8 mouse cellular contexts compared by ENCODE assay signal in genomic region chr9:65555001-65555405, GRCm38 (mm10). TPM values are rescaled to one million over a fixed set of nuclear protein-coding genes. Genes with fewer than 3 reads are reported as not detected.
A peak's percentile ranks its signal among the peaks of the same experiment; 100 is the strongest.
DNase-seq lines count a peak whose midpoint lies in the region; ATAC-seq and TF ChIP-seq lines count a peak whose summit lies in the region.
"Had no signal": no experiment of that assay in that cellular context is flagged by ENCODE, and none has a peak within 500 bp of the region (broad histone marks: within the 10 kb centered on the region; RNA-seq: fewer than 3 reads in every experiment).

No protein-coding gene starts in this region.

- TF ChIP-seq CTCF in lung, adult 2 months (IDR thresholded peaks at IDR 0.05; ENCODE audit: insufficient read depth, low read length) = no peak
- no peak for TF ChIP-seq CTCF in intestine, postnatal 0 days (IDR thresholded peaks at IDR 0.05; ENCODE audit: low read depth)

- ATAC-seq in lung, embryonic 16.5 days (ENCODE audit: low read depth) = peak; percentile 73
- peak; percentile 32 for ATAC-seq in intestine, postnatal 0 days

- WGBS in lung, embryonic 16.5 days = 5% methylated on average over 5 of the region's 5 CpGs
- WGBS in lung, adult 2 months = 16% methylated on average over 5 of the region's 5 CpGs
- 12% methylated on average over 5 of the region's 5 CpGs for WGBS in intestine, postnatal 0 days

- DNase-seq in lung, adult 2 months = no peak
- DNase-seq in embryo, embryonic 11 days = peak; percentile 64
- DNase-seq in mesoderm, embryonic 11.5 days (ENCODE audit: low read depth, low spot score) = peak; percentile 61
- DNase-seq in layer of hippocampus, adult 8-10 months (ENCODE audit: low spot score in 2 of 2) = no peak
- no peak for DNase-seq in ovary, adult 18-20 months (ENCODE audit: low spot score)

- TF ChIP-seq POLR2A in lung, adult 2 months (IDR thresholded peaks at IDR 0.05; ENCODE audit: borderline replicate concordance, extremely low read depth, low read depth, low read length) = no peak

- peak overlapping the region; percentile 44; the same call in 1 of the 2 replicates for H3K9ac ChIP-seq in lung, embryonic 16.5 days (ENCODE audit: low read length)
- no peak overlapping the region for H3K9ac ChIP-seq in intestine, postnatal 0 days (ENCODE audit: low read depth, low read length)

- H3K27me3 ChIP-seq in lung, embryonic 16.5 days (ENCODE audit: control insufficient read depth, insufficient read depth, low read depth, low read length) = no peaks in the 10 kb centered on the region
- no peaks in the 10 kb centered on the region for H3K27me3 ChIP-seq in intestine, postnatal 0 days (replicated peaks; ENCODE audit: control insufficient read depth, insufficient read depth, low read length)

- H3K4me2 ChIP-seq in lung, embryonic 16.5 days (ENCODE audit: low read depth, low read length) = 0 out of 2 replicates have a peak overlapping the region, but pooled peaks have one; percentile 13
- H3K4me2 ChIP-seq in intestine, postnatal 0 days (replicated peaks; ENCODE audit: low read depth) = no peak overlapping the region

- H3K36me3 ChIP-seq in lung, embryonic 16.5 days (ENCODE audit: control insufficient read depth, insufficient read depth, low read length) = peaks cover 13% of the 10 kb centered on the region
- peaks cover 30% of the 10 kb centered on the region; the same call in 1 of the 2 replicates for H3K36me3 ChIP-seq in intestine, postnatal 0 days (ENCODE audit: control insufficient read depth, insufficient read depth)

- H3K27ac ChIP-seq in lung, embryonic 16.5 days (ENCODE audit: low read length) = peak overlapping the region; percentile 65
- H3K27ac ChIP-seq in intestine, postnatal 0 days (ENCODE audit: low read depth, low read length) = peak overlapping the region; percentile 42

- H3K9me3 ChIP-seq in lung, embryonic 16.5 days (ENCODE audit: control insufficient read depth, low read length) = no peaks in the 10 kb centered on the region
- no peaks in the 10 kb centered on the region for H3K9me3 ChIP-seq in intestine, postnatal 0 days (ENCODE audit: control insufficient read depth)

- no peak overlapping the region for H3K4me3 ChIP-seq in lung, embryonic 16.5 days (ENCODE audit: low read length)
- H3K4me3 ChIP-seq in lung, adult 2 months (replicated peaks; ENCODE audit: extremely low read depth, low read depth, low read length) = no peak overlapping the region
- H3K4me3 ChIP-seq in intestine, postnatal 0 days (ENCODE audit: low read depth, low read length) = no peak overlapping the region

- H3K4me1 ChIP-seq in lung, embryonic 16.5 days (replicated peaks; ENCODE audit: control insufficient read depth, insufficient read depth, low read length) = peaks cover 32% of the 10 kb centered on the region
- peaks cover 7% of the 10 kb centered on the region for H3K4me1 ChIP-seq in lung, adult 2 months (ENCODE audit: control insufficient read depth, insufficient read depth, low read length)
- H3K4me1 ChIP-seq in intestine, postnatal 0 days (replicated peaks; ENCODE audit: control insufficient read depth, insufficient read depth, low read length) = 0 out of 2 replicates have a peak, but pooled peaks cover 2% of the 10 kb centered on the region

RNA-seq across cellular contexts. Expression of gene Plekho2, which starts 24.8 kb away (rescaled TPM):
- polyA plus RNA-seq in lung, embryonic 16.5 days (2015; fragmentation: Nextera tagmentation; extraction: Ambion mirVana) = 23.6 and 24.4 TPM in 2 replicates
- 31.6 and 36.7 TPM in 2 replicates for polyA plus RNA-seq in lung, adult 2 months (2012; rRNA removed)
- 6.6 and 6.7 TPM in 2 replicates for polyA plus RNA-seq in intestine, postnatal 0 days (2015; fragmentation: Nextera tagmentation; extraction: Ambion mirVana)
- 10 to 100 TPM; 13.4 to 21.0 (median 14.2) TPM for total RNA-seq in layer of hippocampus, adult 8-10 months (2022)

RNA-seq across cellular contexts. Expression of gene Pif1, which starts 32.0 kb away (rescaled TPM):
- 16.1 and 17.0 TPM in 2 replicates for polyA plus RNA-seq in lung, embryonic 16.5 days (2015; fragmentation: Nextera tagmentation; extraction: Ambion mirVana)
- 0.36 and 1.0 TPM in 2 replicates for polyA plus RNA-seq in lung, adult 2 months (2012; rRNA removed)
- 1.2 and 1.8 TPM in 2 replicates for polyA plus RNA-seq in intestine, postnatal 0 days (2015; fragmentation: Nextera tagmentation; extraction: Ambion mirVana)
- total RNA-seq in layer of hippocampus, adult 8-10 months (2022) = under 1 TPM; 0.09 to 0.24 (median 0.16) TPM

RNA-seq across cellular contexts. Expression of gene Ankdd1a, which starts 35.0 kb away (rescaled TPM):
- polyA plus RNA-seq in lung, embryonic 16.5 days (2015; fragmentation: Nextera tagmentation; extraction: Ambion mirVana) = not detected in 2 replicates
- polyA plus RNA-seq in lung, adult 2 months (2012; rRNA removed) = 0.17 and 0.59 TPM in 2 replicates
- polyA plus RNA-seq in intestine, postnatal 0 days (2015; fragmentation: Nextera tagmentation; extraction: Ambion mirVana) = not detected in 2 replicates
- 1 to 10 TPM; 2.2 to 3.4 (median 2.8) TPM for total RNA-seq in layer of hippocampus, adult 8-10 months (2022)
- total RNA-seq: hematopoietic stem cell, adult 5-6 weeks had no signal

Comparison
In these comparisons a context has a peak if more than half of its experiments do, and no peak if none do; other contexts are left out.
1. DNase-seq: peak in embryo, embryonic 11 days (single experiment) and mesoderm, embryonic 11.5 days (single experiment); none in lung, adult 2 months (single experiment), layer of hippocampus, adult 8-10 months (0 of 2) and ovary, adult 18-20 months (single experiment).